Mouse (Mus musculus): Measurements from ENCODE around the gene Prrx2. TPM values are rescaled to one million over a fixed set of nuclear protein-coding genes. Genes with fewer than 3 reads are reported as not detected.

The Prrx2 gene
- polyA plus RNA-seq, 1 experiment from 2014 or later = 15.9 TPM

- peak; percentile 97 for ATAC-seq (ENCODE audit: insufficient read depth)
- Histone ChIP-seq H3K36me3 (ENCODE audit: insufficient read depth) (peaks cover 14% of the 10 kb centered on the region; the same call in 1 of the 2 replicates), H3K9ac (peak within 1 kb of the TSS; percentile 92), H3K27me3 (ENCODE audit: insufficient read depth, low read length) (no peaks in the 10 kb centered on the region), H3K9me3 (ENCODE audit: low read depth, low read length) (no peaks in the 10 kb centered on the region), H3K27ac (ENCODE audit: low read depth) (peak within 1 kb of the TSS; percentile 90), H3K4me2 (peak within 1 kb of the TSS; percentile 97), H3K4me3 (ENCODE audit: low read depth, low read length) (peak within 1 kb of the TSS; percentile 87), H3K4me1 (ENCODE audit: insufficient read depth) (peaks cover 6% of the 10 kb centered on the region; the same call in 1 of the 2 replicates)
- WGBS = under 1% methylated on average over 42 of the region's 44 CpGs
- no peak; the same call in 1 of the 2 replicates for TF ChIP-seq CTCF (IDR thresholded peaks at IDR 0.05; ENCODE audit: low read depth)
- DNase-seq = peak; percentile 99
Measured at GRCm38 (mm10) chr2:30807648-30808295, 27.0 kb upstream of the Prrx2 start, which contains the start of gene Ntmt1. TSS of gene Ntmt1 (plus strand) at chr2:30807826.

GRCm38 (mm10) chr2:30808296-30808655 is 26.5 kb upstream of the Prrx2 start:
- peak overlapping the region; percentile 90 for H3K27ac ChIP-seq (ENCODE audit: low read depth)
- 1% methylated on average over 10 of the region's 10 CpGs for WGBS
- peak; percentile 0; the same call in 1 of the 2 replicates for ATAC-seq (ENCODE audit: insufficient read depth)

GRCm38 (mm10) chr2:30809503-30809902 is 25.3 kb upstream of the Prrx2 start:
- peaks cover 31% of the 10 kb centered on the region for H3K36me3 ChIP-seq (ENCODE audit: insufficient read depth)
- DNase-seq (peak; percentile 76), ATAC-seq (ENCODE audit: insufficient read depth) (no peak)
- peak overlapping the region; percentile 47; the same call in 1 of the 2 replicates for H3K27ac ChIP-seq (ENCODE audit: low read depth)
- TF ChIP-seq CTCF (IDR thresholded peaks at IDR 0.05; ENCODE audit: low read depth) = no peak
- no peaks in the 10 kb centered on the region for H3K27me3 ChIP-seq (ENCODE audit: insufficient read depth, low read length)
- peak overlapping the region; percentile 97 for H3K4me2 ChIP-seq
- H3K4me1 ChIP-seq (ENCODE audit: insufficient read depth) = peaks cover 6% of the 10 kb centered on the region; the same call in 1 of the 2 replicates
- 43% methylated on average over 5 of the region's 5 CpGs for WGBS
- no peaks in the 10 kb centered on the region for H3K9me3 ChIP-seq (ENCODE audit: low read depth, low read length)
- no peak overlapping the region for H3K4me3 ChIP-seq (ENCODE audit: low read depth, low read length)
- H3K9ac ChIP-seq = no peak overlapping the region

More at GRCm38 (mm10) chr2:30808296-30808655, 26.5 kb upstream of the Prrx2 start:
- Histone ChIP-seq H3K4me2 (peak overlapping the region; percentile 97), H3K27me3 (ENCODE audit: insufficient read depth, low read length) (no peaks in the 10 kb centered on the region), H3K36me3 (ENCODE audit: insufficient read depth) (peaks cover 18% of the 10 kb centered on the region; the same call in 1 of the 2 replicates), H3K9me3 (ENCODE audit: low read depth, low read length) (no peaks in the 10 kb centered on the region), H3K4me1 (ENCODE audit: insufficient read depth) (peaks cover 6% of the 10 kb centered on the region; the same call in 1 of the 2 replicates), H3K9ac (peak overlapping the region; percentile 92), H3K4me3 (ENCODE audit: low read depth, low read length) (peak overlapping the region; percentile 87)
- DNase-seq = no peak
- TF ChIP-seq CTCF (IDR thresholded peaks at IDR 0.05; ENCODE audit: low read depth) = no peak

GRCm38 (mm10) chr2:30810573-30810972 is 24.2 kb upstream of the Prrx2 start:
- Histone ChIP-seq H3K27ac (ENCODE audit: low read depth) (no peak overlapping the region), H3K27me3 (ENCODE audit: insufficient read depth, low read length) (no peaks in the 10 kb centered on the region), H3K9ac (no peak overlapping the region), H3K4me1 (ENCODE audit: insufficient read depth) (peaks cover 6% of the 10 kb centered on the region; the same call in 1 of the 2 replicates), H3K9me3 (ENCODE audit: low read depth, low read length) (no peaks in the 10 kb centered on the region), H3K36me3 (ENCODE audit: insufficient read depth) (peaks cover 41% of the 10 kb centered on the region), H3K4me2 (no peak overlapping the region), H3K4me3 (ENCODE audit: low read depth, low read length) (no peak overlapping the region)
- no peak for DNase-seq
- 84% methylated on average over 7 of the region's 7 CpGs for WGBS
- no peak for ATAC-seq (ENCODE audit: insufficient read depth)
- no peak for TF ChIP-seq CTCF (IDR thresholded peaks at IDR 0.05; ENCODE audit: low read depth)

GRCm38 (mm10) chr2:30816383-30816782 is 18.4 kb upstream of the Prrx2 start:
- DNase-seq = no peak
- no peak for ATAC-seq (ENCODE audit: insufficient read depth)
- Histone ChIP-seq H3K4me2 (no peak overlapping the region), H3K36me3 (ENCODE audit: insufficient read depth) (peaks cover 79% of the 10 kb centered on the region), H3K4me3 (ENCODE audit: low read depth, low read length) (no peak overlapping the region), H3K27ac (ENCODE audit: low read depth) (no peak overlapping the region), H3K9ac (no peak overlapping the region), H3K4me1 (ENCODE audit: insufficient read depth) (no peaks in the 10 kb centered on the region), H3K27me3 (ENCODE audit: insufficient read depth, low read length) (no peaks in the 10 kb centered on the region), H3K9me3 (ENCODE audit: low read depth, low read length) (no peaks in the 10 kb centered on the region)
- no peak for TF ChIP-seq CTCF (IDR thresholded peaks at IDR 0.05; ENCODE audit: low read depth)
- 90% methylated on average over 1 of the region's 1 CpGs for WGBS

GRCm38 (mm10) chr2:30819873-30820272 is 14.9 kb upstream of the Prrx2 start:
- TF ChIP-seq CTCF (IDR thresholded peaks at IDR 0.05; ENCODE audit: low read depth) = no peak
- Histone ChIP-seq H3K9me3 (ENCODE audit: low read depth, low read length) (no peaks in the 10 kb centered on the region), H3K4me2 (no peak overlapping the region), H3K9ac (no peak overlapping the region), H3K4me1 (ENCODE audit: insufficient read depth) (peaks cover 4% of the 10 kb centered on the region; the same call in 1 of the 2 replicates), H3K36me3 (ENCODE audit: insufficient read depth) (peaks cover 84% of the 10 kb centered on the region), H3K4me3 (ENCODE audit: low read depth, low read length) (no peak overlapping the region), H3K27me3 (ENCODE audit: insufficient read depth, low read length) (no peaks in the 10 kb centered on the region), H3K27ac (ENCODE audit: low read depth) (no peak overlapping the region)
- 90% methylated on average over 5 of the region's 5 CpGs for WGBS
- ATAC-seq (ENCODE audit: insufficient read depth) (no peak), DNase-seq (no peak)

GRCm38 (mm10) chr2:30821073-30821472 is 13.7 kb upstream of the Prrx2 start:
- H3K4me2 ChIP-seq = no peak overlapping the region
- no peak overlapping the region for H3K27ac ChIP-seq (ENCODE audit: low read depth)
- DNase-seq = no peak
- H3K4me3 ChIP-seq (ENCODE audit: low read depth, low read length) = no peak overlapping the region
- no peak overlapping the region for H3K9ac ChIP-seq
- H3K9me3 ChIP-seq (ENCODE audit: low read depth, low read length) = no peaks in the 10 kb centered on the region
- peaks cover 83% of the 10 kb centered on the region for H3K36me3 ChIP-seq (ENCODE audit: insufficient read depth)
- peaks cover 4% of the 10 kb centered on the region; the same call in 1 of the 2 replicates for H3K4me1 ChIP-seq (ENCODE audit: insufficient read depth)
- TF ChIP-seq CTCF (IDR thresholded peaks at IDR 0.05; ENCODE audit: low read depth) = peak; percentile 55
- H3K27me3 ChIP-seq (ENCODE audit: insufficient read depth, low read length) = no peaks in the 10 kb centered on the region
- 93% methylated on average over 3 of the region's 3 CpGs for WGBS
- ATAC-seq (ENCODE audit: insufficient read depth) = no peak
